Mouse (Mus musculus): ENCODE data around the gene Cbln1. TPM values are rescaled to one million over a fixed set of nuclear protein-coding genes. Genes with fewer than 3 reads are reported as not detected.

Gene Cbln1
- polyA plus RNA-seq, 1 experiment, result 0.12 TPM

Other genes with a start within 250 kb of the Cbln1 start
- gene 4933402J07Rik, start 91.2 kb upstream of the Cbln1 start, polyA plus RNA-seq (2012; rRNA removed), result not detected in 2 replicates